Mouse (Mus musculus) mature B cell (primary cell): ENCODE data around the gene Tomm20l.
"Not testable (repeated sequence)": the region's sequence is repeated elsewhere in the genome, so short reads cannot be mapped to it uniquely, and the experiment has no call there.

ENCODE experiments used
- in situ Hi-C: fragments of 300-500 bp; cut with MboI; formaldehyde crosslinking; loops from 2 replicates; pipeline ENCODE4 v1.14.3; 2019

The Tomm20l gene

DNA sequence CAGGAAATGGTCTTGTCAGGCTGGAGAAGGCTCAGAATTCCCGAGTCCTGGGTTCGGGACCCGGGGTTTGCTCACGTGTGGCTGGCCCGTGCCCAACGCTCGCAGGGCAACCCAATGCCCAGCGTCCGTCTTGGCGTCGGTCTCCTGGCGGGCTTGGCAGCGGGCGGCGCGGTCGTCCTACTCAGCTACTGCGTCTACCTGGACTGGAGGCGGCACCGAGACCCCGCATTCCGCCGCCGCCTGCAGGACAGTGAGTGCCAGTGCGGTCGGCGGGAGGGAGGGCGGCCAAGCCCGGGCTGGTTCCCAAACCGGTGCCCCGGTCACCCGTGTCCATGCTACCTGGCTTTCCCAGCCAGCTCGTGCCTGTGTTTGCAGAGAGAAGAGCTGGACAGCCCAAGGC lies at the start of gene Tomm20l:
Gene Tomm20l (plus strand): TSS at position 98 of the 400 bp plus-strand sequence.
- in situ Hi-C loops: no loop called here

GRCm38 (mm10) chr12:71069846-71070245 lies 41.4 kb upstream of the Tomm20l start:
- in situ Hi-C loops: no loop called here

GRCm38 (mm10) chr12:71072048-71072447 lies 39.2 kb upstream of the Tomm20l start:
- in situ Hi-C loops: no loop called here

GRCm38 (mm10) chr12:71073113-71073730 lies 38.0 kb upstream of the Tomm20l start:
- in situ Hi-C loops: no loop called here

DNA sequence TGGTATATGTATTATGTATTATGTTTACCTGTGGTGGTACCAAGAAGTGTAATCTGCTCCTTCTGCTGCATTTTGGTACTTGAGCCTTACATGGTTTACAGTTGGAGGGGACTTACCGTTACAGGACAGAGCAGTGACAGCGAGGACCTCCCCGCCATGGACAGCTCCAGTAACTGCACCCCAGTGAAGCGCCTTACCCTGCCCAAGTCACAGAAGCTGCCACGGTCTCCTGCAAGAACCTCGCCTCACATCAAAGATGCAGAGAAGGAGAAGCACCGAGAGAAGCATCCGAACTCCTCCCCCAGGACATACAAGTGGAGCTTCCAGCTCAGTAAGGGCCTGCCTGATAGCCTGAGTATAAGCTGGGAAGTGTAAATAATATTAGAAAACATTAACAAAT lies 24.9 kb upstream of the Tomm20l start:
- in situ Hi-C loops: no loop called here

DNA sequence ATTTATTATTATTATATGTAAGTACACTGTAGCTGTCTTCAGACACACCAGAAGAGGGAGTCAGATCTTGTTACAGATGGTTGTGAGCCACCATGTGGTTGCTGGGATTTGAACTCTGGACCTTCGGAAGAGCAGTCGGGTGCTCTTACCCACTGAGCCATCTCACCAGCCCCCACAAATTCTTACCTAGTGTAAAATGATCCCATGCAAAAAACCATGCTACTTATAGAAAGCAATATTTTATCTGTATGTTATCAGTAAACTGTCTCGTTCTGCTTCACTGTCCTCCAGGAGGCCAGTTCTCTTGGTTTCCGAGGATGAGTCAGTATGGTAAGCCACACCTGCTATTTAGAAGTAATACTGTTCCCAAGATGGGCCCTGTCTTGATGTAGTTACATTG lies 7.0 kb upstream of the Tomm20l start:
- in situ Hi-C loops: not testable (repeated sequence)

DNA sequence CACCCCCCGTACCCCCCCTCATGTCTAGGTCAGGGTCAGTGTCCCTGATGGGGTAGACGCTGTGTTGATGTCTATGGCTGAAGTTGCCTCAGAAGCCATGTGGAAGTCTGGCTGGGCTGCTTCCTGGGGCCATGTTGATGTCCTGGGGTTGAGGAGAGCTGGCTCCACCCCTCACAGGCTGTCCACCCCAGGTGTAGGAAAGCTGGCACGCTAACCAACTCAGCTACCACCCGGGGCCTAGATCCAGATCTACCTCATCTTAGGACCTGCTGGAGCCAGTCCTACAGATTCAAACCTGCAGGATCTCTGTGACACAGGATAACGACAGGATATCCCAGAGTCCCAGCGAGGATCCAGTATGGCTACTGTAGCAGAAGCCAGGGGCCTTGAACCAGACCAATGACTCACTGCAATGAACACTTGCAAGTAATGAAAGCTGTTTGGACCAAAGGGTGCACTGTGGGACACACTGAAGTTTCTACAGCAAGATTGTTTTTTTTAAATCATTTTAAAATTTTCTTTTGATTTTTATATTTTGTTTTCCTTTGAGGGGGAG lies 3.9 kb upstream of the Tomm20l start:
- in situ Hi-C loops: no loop called here

- in situ Hi-C loops: no loop called here
Measured at GRCm38 (mm10) chr12:71113074-71113473, 1.8 kb downstream of the Tomm20l start.

GRCm38 (mm10) chr12:71113675-71114288 lies 2.6 kb downstream of the Tomm20l start:
- in situ Hi-C loops: no loop called here

DNA sequence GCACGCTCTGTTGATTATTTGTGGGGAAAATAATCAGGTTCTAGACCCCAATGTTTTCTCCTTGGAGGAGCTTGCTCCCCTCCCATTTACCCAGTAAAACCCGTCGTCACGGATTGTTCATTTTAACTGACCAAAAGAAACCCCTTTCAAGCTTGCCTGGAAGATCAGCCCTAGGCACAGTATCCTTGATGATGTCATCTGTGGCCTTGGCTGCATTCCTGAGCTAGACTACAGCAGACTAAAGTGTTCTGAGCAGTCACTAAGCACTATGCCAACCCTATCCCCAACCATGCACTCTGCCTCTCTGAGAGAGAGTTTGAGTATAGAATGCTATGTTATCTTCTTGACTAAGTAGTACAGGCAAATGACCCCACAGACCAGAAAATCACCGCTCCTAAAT lies 5.2 kb downstream of the Tomm20l start:
- in situ Hi-C loops: no loop called here

DNA sequence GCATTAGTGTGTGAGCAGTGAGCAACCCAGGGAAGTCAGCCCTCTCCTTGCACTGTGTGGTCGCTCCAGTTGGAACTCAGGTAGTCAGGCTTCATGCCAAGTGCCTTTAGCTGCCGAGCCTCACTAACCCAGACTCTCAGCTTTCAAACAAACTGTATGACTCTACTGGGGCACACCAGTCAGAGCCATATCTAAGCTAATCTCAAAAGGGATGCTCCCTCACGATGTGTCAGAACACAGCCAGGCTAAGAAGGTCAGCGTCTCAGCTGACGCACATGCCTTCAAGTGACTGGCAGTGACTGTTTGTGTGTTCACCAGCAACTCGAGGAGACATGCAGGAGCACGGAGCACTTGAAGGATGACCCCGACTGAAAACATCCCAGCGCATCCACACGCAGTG lies 11.5 kb downstream of the Tomm20l start:
- in situ Hi-C loops: no loop called here

- in situ Hi-C loops: no loop called here
Measured at GRCm38 (mm10) chr12:71123286-71123685, 12.1 kb downstream of the Tomm20l start.

GRCm38 (mm10) chr12:71135581-71135980 lies 24.4 kb downstream of the Tomm20l start:
- in situ Hi-C loops: no loop called here

DNA sequence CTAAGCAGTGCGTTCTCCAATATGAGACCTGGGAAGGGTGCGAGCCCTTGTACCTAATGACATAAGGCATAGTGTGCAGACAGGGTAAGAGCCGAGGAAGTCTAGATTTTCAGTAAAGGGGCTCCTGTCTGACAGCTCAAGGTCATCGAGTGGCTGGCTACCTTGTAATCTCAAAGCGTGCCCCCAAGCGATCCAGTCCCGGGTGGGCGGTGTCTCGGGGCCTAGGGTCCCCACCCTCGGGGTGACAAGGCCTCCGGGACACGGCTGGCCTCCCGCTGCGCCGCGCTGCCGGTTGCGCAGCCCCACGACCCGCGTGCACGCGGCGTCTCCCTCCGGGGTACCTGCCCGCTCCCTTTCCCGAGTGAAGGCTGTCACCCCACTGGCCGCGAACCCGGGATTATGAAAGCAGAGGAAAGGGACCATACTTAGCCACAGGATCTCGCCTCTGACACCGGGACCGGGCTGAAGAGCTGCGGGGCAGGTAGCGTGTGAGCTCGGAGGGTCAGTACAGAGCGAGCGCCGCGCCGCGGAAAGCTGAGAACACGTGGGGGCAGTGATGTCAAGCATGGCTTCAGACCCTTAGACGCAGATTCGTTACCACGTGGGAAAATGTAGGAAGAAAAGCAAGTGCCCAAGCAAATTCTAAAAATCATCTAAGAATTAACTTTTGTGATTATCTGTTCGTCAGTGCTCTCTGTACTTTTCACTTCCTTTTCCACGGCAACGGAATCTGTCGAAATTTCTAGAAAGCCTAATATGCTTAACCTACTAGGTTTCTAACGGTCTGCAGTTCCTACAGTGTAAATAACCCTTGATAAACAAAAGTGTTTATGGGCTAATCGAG lies 25.1 kb downstream of the Tomm20l start, which contains the start of the genes Timm9 and 2700049A03Rik:
Gene Timm9 (minus strand): TSS at position 555 of the 844 bp plus-strand sequence.
Gene 2700049A03Rik (plus strand): TSS at position 719 of the 844 bp plus-strand sequence.
- in situ Hi-C loops: no loop called here

- in situ Hi-C loops: no loop called here
Measured at GRCm38 (mm10) chr12:71136974-71137491, 25.8 kb downstream of the Tomm20l start.

DNA sequence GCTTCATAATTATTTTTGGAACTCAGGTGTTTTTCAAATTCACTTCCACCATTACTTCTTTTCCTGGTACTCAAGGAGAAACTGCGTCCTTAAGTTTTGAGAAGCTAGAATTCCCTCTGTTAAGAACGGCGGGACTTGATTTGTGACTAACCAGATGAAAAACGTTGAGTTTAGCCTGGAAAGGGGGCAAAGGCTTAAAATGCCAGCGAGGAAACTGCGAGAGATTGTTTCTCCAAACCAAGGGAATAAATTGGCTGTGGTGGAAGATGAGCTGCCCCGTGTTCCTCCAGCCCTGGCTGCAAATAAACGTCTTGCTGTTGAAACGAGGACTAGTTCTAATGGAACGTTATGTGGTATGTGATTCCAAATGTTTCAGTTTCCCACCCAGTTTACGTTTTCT lies 26.5 kb downstream of the Tomm20l start:
- in situ Hi-C loops: no loop called here

- in situ Hi-C loops: no loop called here
Measured at GRCm38 (mm10) chr12:71139258-71139828, 28.1 kb downstream of the Tomm20l start.

GRCm38 (mm10) chr12:71141189-71141588 lies 30.0 kb downstream of the Tomm20l start:
- in situ Hi-C loops: no loop called here

- in situ Hi-C loops: no loop called here
Measured at GRCm38 (mm10) chr12:71147641-71148040, 36.4 kb downstream of the Tomm20l start.

DNA sequence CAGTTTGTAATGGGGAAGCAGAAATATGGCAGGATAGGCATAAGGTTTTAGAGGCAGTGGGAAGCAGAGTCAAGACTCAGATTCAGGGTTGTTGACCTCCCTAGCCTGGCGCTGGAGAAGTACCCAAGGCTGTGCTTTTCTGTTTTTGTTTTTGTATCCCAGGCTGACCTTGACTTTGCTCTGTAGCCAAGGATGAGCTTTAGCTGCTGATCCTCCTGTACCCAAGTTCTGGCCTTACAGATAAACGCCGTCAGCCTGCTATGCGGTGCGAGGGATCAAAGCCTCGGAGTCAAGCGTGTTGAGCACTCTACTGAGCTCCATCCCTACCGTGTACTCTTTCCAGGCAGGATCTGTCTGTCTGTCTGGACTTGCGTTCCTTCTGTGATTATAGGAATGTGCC lies 37.6 kb downstream of the Tomm20l start:
- in situ Hi-C loops: no loop called here

DNA sequence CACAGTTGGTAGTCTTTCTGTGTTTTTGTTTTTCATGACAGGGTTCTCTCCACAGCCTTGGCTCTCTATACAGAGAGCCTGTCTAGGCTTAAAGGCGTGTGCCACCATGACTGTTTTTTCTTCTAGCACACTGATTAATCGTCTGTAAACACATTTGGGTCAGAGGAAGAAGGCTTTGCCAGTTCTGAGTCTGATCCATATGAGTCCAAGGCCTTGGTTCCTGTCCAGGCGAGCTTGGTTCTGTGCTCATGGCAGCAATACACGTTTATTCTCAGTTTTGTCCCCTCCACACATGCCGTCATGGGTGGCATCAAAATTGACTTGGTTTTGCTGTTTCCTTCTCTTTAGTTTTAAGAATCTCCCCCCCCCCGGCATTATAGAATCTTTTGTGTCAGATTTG lies 38.2 kb downstream of the Tomm20l start:
- in situ Hi-C loops: no loop called here

DNA sequence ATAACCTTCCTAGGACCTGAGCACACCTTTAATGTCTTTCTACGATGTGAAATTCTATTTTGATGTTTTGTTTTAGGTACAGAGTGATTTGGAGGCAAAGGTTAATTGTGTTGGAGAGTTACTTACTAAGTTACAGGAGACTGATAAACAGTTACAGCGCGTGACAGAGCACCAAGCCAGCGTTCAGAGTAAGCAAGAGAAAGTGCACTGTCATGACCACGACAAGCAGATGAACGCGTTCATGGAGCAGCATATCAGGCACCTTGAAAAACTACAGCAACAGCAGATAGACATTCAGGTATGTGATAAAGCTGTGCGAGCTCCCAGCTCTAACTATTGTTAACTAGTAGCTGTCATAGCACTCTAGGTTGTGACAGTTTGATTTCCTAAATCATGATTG lies 38.9 kb downstream of the Tomm20l start:
- in situ Hi-C loops: no loop called here
